Mouse (Mus musculus) liver, embryonic 11.5 days (tissue): Measurements from ENCODE around the gene Sdk1. TPM values are rescaled to one million over a fixed set of nuclear protein-coding genes. Genes with fewer than 3 reads are reported as not detected.

Experiments
- ATAC-seq: fragments of 200-750 bp; cut with Nextera tagmentation; replicated peaks from 2 replicates; pipeline ENCODE4 v1.8.0; 2017; ENCODE audit warnings: moderate number of reproducible peaks, mild to moderate bottlenecking, moderate TSS enrichment, moderate library complexity; ENCODE audit not compliant: low FRiP score
- DNase-seq: peaks from one replicate; pipeline ENCODE4 v3.0.0-alpha.2; 2017; ENCODE audit warnings: low spot score
- H3K27ac ChIP-seq: fragments of 300-500 bp; sonication (generic); 2 replicates; pipeline ENCODE4 v1.5.1; 2014; ENCODE audit warnings: mild to moderate bottlenecking, low read depth, low read length, control low read depth
- H3K27me3 ChIP-seq: fragments of 300-500 bp; sonication (generic); replicated peaks from 2 replicates; pipeline ENCODE4 v1.6.1; 2014; ENCODE audit warnings: low read length, mixed read lengths; ENCODE audit not compliant: control insufficient read depth, insufficient read depth
- H3K36me3 ChIP-seq: fragments of 300-500 bp; sonication (generic); 2 replicates; pipeline ENCODE4 v1.6.1; 2014; ENCODE audit warnings: mild to moderate bottlenecking, low read length, moderate library complexity, mixed read lengths; ENCODE audit not compliant: control insufficient read depth, insufficient read depth
- H3K4me1 ChIP-seq: fragments of 300-500 bp; sonication (generic); replicated peaks from 2 replicates; pipeline ENCODE4 v1.6.1; 2014; ENCODE audit warnings: low read length, mixed read lengths; ENCODE audit not compliant: control insufficient read depth, insufficient read depth
- H3K4me2 ChIP-seq: fragments of 300-500 bp; sonication (generic); 2 replicates; pipeline ENCODE4 v1.6.1; 2014; ENCODE audit warnings: mild to moderate bottlenecking, control low read depth, moderate library complexity
- H3K4me3 ChIP-seq: fragments of 300-500 bp; sonication (generic); 2 replicates; pipeline ENCODE4 v1.5.1; 2014; ENCODE audit warnings: low read depth, low read length, control low read depth
- H3K9ac ChIP-seq: fragments of 300-500 bp; sonication (generic); 2 replicates; pipeline ENCODE4 v1.6.1; 2014; ENCODE audit warnings: low read depth, low read length, control low read depth
- H3K9me3 ChIP-seq: fragments of 300-500 bp; sonication (generic); 2 replicates; pipeline ENCODE4 v1.6.1; 2016; ENCODE audit warnings: low read length, inconsistent platforms, mixed read lengths; ENCODE audit not compliant: control insufficient read depth
- WGBS: fragments of 180-500 bp; shearing (Covaris S2); extraction: QIAGEN DNeasy Blood & Tissue Kit; methylation state at CpG from one replicate; pipeline ENCODE4 v1.1.7; 2014; 5-methylcytosine and 5-hydroxymethylcytosine counted together
- polyA plus RNA-seq: library from polyadenylated mRNA; unstranded; fragments of >200 nt; fragmentation: Nextera tagmentation; extraction: Ambion mirVana; gene quantifications from 2 replicates; pipeline ENCODE4 v1.2.1, GENCODE M21; 2014

The Sdk1 gene
- polyA plus RNA-seq, 1 experiment from 2014 or later: 0.53 TPM

DNA sequence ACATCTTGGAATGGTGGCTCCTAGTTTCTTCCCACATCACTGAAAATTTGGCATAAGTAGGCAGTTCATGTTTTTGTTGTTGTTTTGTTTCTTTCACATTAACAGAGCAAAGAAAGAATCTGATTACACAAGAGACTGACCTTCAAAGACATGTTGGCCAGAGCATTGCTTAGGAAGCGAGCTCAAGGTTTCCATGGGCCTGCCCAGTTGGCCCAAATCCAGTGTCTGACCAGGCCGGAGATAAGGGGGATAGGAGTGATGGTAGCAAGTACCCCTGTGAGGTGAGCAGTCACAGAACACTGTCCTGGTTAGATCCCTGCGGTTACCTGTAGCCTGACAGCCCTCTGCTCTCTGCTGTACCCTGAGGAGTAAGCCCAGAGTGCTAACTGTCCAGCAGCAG, 122.7 kb downstream of the Sdk1 start:
- Histone ChIP-seq H3K4me2 (no peak overlapping the region), H3K9ac (no peak overlapping the region), H3K27ac (no peak overlapping the region), H3K9me3 (no peaks in the 10 kb centered on the region), H3K4me3 (no peak overlapping the region), H3K27me3 (no peaks in the 10 kb centered on the region), H3K36me3 (no peaks in the 10 kb centered on the region), H3K4me1 (no peaks in the 10 kb centered on the region)
- no peak for ATAC-seq
- no peak for DNase-seq
- WGBS: 71% methylated on average over 3 of the region's 3 CpGs

DNA sequence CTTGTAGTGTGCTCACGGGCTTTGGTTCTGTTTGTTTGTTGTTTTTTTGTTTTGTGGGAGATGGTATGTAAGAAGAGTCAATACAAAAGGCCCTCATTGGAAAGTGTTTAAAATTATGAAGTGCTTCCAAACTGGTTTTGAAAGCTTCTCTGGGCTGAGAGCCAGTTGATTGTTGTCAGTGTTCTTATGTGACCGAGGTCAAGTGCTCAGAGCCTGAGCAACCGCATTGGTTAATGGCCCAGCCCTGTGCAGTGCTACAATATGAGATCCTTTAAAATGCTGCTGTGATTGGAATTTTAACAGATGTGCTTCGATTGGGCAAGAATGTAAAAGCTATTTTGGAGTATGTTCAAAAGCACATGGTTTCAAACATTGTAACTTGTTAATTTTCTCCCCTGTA, 127.3 kb downstream of the Sdk1 start:
- Histone ChIP-seq H3K4me2 (no peak overlapping the region), H3K4me1 (no peaks in the 10 kb centered on the region), H3K36me3 (no peaks in the 10 kb centered on the region), H3K27ac (no peak overlapping the region), H3K4me3 (no peak overlapping the region), H3K9me3 (no peaks in the 10 kb centered on the region), H3K9ac (no peak overlapping the region), H3K27me3 (no peaks in the 10 kb centered on the region)
- ATAC-seq: no peak
- WGBS: 73% methylated on average over 4 of the region's 4 CpGs
- DNase-seq: no peak

DNA sequence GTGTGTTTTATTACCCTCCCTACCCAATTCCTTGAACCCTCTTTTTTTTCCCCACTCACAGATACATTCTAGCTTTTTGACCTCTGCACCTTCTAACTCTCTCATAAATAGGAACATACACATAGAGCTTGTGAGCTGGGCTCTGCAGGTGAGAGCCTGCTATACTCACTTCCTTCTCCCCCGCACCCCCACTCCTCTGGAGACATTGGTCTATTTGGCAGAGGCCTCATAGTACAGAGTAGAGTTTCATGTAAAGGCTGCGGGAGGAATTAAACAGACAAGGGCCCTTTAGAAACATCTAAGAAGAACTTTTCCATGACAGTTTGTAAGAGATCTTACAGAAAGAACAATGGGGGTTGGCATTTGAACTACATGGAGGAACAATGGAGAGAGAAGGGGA, 133.5 kb downstream of the Sdk1 start:
- no peak for ATAC-seq
- no peak overlapping the region for H3K4me2 ChIP-seq
- no peaks in the 10 kb centered on the region for H3K9me3 ChIP-seq
- DNase-seq: no peak
- H3K27me3 ChIP-seq: no peaks in the 10 kb centered on the region
- WGBS: 73% methylated on average over 2 of the region's 2 CpGs
- H3K4me1 ChIP-seq: no peaks in the 10 kb centered on the region
- H3K36me3 ChIP-seq: no peaks in the 10 kb centered on the region
- no peak overlapping the region for H3K27ac ChIP-seq
- no peak overlapping the region for H3K9ac ChIP-seq
- no peak overlapping the region for H3K4me3 ChIP-seq

DNA sequence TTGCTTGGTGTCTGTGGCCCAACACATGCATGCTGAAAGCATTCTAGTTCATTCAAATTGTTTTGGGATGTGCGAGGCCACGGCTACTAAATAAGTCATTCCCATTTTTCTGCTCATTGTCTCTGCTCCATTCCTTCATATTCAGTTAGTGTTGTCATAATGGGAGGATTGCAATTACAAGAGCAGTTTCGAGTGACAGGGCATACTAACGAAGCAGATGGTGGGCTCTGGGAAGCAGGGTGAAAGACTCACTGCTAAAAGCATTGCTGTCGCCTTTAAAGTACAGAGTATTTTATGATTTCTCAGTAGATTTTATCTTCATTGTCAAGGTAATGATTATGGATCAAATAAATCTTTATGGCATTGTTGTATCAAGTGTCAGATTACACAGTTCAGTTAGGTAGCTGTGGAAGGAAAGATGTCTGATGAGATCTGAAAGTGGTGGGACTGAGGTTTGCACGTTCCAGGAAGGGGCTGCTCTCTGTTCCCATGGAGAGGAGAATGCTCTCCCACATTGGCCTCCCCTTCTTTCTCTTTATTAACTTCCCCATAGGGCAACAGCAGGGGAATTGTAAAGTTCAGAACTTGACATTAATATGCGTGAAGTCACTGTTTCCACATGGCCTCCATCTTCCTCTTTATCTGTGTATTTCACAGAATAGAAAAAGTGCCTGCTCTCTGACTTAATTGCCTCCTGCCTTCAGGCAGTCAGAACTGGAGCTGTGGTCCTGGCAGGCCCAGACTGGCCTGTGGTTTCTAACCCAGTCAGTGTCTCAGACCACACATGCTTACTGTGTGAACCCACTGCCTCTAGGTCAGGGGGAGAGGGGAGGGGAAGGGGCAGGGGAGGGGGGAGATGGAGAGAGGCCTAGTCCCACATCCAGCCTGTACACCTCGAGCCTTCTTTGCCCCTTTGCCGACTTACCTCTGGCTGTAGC, 138.8 kb downstream of the Sdk1 start:
- H3K9ac ChIP-seq: no peak overlapping the region
- H3K9me3 ChIP-seq: no peaks in the 10 kb centered on the region
- ATAC-seq: no peak
- no peaks in the 10 kb centered on the region for H3K4me1 ChIP-seq
- no peak overlapping the region for H3K27ac ChIP-seq
- DNase-seq: no peak
- WGBS: 65% methylated on average over 9 of the region's 9 CpGs
- no peak overlapping the region for H3K4me2 ChIP-seq
- H3K36me3 ChIP-seq: no peaks in the 10 kb centered on the region
- no peak overlapping the region for H3K4me3 ChIP-seq
- no peaks in the 10 kb centered on the region for H3K27me3 ChIP-seq

DNA sequence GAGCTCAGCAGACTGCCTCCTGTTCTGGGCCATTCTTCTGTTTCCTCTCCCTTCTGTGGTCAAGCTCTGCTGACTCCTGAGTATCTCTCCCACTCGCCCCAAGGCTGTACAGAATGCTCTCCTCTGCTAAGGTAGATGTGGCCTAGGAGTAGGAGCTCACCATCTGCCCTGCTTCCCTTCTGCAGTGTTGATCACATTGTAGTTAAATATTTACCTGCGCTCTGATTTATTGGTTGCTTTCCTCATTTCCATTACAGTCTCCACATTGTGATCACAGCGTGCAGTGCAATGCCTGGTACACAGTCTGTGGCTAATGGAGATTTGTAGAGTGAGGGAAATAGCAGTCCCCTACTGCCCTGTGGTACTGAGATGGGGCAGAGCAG, 139.5 kb downstream of the Sdk1 start:
- no peak for DNase-seq
- Histone ChIP-seq H3K27ac (no peak overlapping the region), H3K9me3 (no peaks in the 10 kb centered on the region), H3K27me3 (no peaks in the 10 kb centered on the region), H3K4me3 (no peak overlapping the region), H3K4me1 (no peaks in the 10 kb centered on the region), H3K9ac (no peak overlapping the region), H3K4me2 (no peak overlapping the region), H3K36me3 (no peaks in the 10 kb centered on the region)
- 71% methylated on average over 3 of the region's 3 CpGs for WGBS
- no peak for ATAC-seq

DNA sequence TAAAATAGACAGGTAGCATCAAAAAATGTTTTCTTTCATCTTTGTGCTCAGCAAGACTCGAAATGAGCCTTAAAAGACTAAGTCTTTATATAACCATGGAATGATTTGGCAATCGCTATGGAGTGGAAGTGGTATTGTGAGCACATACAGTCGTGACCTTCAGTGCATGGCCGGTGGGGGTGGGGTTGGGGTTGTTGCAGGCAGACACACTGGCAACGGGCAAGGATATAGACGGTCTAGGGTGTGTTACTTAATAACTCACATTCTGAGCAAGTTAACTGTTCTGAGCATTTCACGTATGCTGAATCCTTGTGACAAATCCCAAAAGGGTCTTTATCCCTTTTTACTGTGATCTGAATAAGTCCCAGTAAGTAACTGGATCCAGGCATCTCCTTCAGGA, 140.3 kb downstream of the Sdk1 start:
- Histone ChIP-seq H3K9me3 (no peaks in the 10 kb centered on the region), H3K4me2 (no peak overlapping the region), H3K27me3 (no peaks in the 10 kb centered on the region), H3K4me3 (no peak overlapping the region), H3K9ac (no peak overlapping the region), H3K27ac (no peak overlapping the region), H3K36me3 (no peaks in the 10 kb centered on the region), H3K4me1 (no peaks in the 10 kb centered on the region)
- ATAC-seq (no peak), DNase-seq (no peak)
- 73% methylated on average over 7 of the region's 7 CpGs for WGBS

DNA sequence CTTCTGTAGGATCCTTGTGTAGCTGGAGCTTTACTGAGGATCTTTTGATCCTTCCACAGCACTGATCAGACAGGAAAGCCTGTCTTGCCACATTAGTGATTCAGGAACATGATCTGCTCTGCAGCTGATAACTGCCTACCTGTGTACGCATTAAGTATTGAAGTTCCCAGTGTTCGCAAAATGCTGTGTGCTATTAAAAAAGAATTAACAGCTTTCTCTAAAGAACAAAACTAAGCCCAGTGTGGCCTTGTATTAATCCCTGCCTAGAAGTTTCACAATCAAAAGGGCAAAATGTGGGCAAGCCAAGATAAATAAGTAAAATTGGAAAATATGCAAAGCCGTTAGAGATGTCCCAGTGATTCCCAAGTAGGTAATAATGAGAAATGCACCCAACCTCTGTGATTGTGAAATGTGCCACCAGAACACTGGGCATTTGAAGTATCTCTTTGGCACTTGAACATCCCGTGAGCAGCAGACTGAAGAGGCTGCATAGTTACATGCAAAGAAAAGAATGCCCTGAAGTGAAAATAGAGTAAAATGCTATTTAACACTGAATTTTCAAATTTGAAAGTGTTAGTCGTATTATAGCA, 141.1 kb downstream of the Sdk1 start:
- no peaks in the 10 kb centered on the region for H3K9me3 ChIP-seq
- WGBS: 86% methylated on average over 5 of the region's 5 CpGs
- no peak for ATAC-seq

DNA sequence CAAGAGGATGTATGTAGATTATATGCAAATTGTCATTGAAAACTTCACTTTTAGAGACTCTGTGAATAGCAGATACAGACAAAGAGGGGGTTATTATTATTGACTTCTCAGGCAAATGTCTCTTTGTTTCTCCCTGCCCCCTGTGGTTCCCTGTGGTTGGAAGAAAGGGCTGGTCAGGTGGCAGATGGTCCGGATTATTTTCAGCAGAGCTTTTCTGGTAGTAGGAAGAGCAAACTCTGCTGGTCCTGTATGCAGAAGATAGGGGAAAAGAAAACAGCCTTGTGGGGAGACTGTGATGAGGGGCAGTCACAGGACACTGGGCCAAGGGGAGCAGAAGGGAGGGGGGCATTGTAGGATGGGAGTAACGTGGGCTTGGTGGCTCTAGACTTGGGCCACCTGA, 147.2 kb downstream of the Sdk1 start:
- H3K4me1 ChIP-seq: no peaks in the 10 kb centered on the region
- no peaks in the 10 kb centered on the region for H3K36me3 ChIP-seq
- ATAC-seq: no peak
- H3K4me3 ChIP-seq: no peak overlapping the region
- no peaks in the 10 kb centered on the region for H3K9me3 ChIP-seq
- H3K27me3 ChIP-seq: no peaks in the 10 kb centered on the region
- no peak overlapping the region for H3K9ac ChIP-seq
- no peak overlapping the region for H3K4me2 ChIP-seq
- H3K27ac ChIP-seq: no peak overlapping the region
- DNase-seq: no peak
- 35% methylated on average over 2 of the region's 2 CpGs for WGBS

More for the DNA sequence above, 141.1 kb downstream of the Sdk1 start:
- H3K27ac ChIP-seq: no peak overlapping the region
- H3K36me3 ChIP-seq: no peaks in the 10 kb centered on the region
- H3K27me3 ChIP-seq: no peaks in the 10 kb centered on the region
- H3K4me1 ChIP-seq: no peaks in the 10 kb centered on the region
- H3K4me3 ChIP-seq: no peak overlapping the region
- H3K4me2 ChIP-seq: no peak overlapping the region
- no peak overlapping the region for H3K9ac ChIP-seq
- DNase-seq: no peak

DNA sequence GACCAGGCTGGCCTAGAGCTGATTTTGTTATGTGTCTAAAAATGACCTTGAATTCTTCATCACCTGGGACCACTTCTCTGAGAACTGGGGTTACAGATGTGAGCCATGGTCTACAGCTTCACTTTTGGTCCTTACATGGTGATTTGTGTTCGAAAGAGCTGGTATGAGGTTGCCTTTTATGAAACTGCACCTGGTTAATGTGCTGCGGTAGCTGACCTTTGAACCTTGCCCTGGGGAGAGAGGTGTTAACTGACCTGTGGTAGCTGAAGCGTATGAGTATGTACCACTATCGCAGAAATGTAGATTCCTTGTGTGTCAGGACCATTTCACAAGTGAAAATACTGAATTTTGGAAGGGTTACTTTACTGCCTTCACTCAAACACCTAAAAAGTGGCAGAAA, 149.3 kb downstream of the Sdk1 start:
- Histone ChIP-seq H3K9me3 (no peaks in the 10 kb centered on the region), H3K4me1 (no peaks in the 10 kb centered on the region), H3K4me3 (no peak overlapping the region), H3K9ac (no peak overlapping the region), H3K27ac (no peak overlapping the region), H3K4me2 (no peak overlapping the region), H3K36me3 (no peaks in the 10 kb centered on the region), H3K27me3 (no peaks in the 10 kb centered on the region)
- ATAC-seq (no peak), DNase-seq (no peak)
- WGBS: 71% methylated on average over 4 of the region's 4 CpGs
